Mouse (Mus musculus): Measurements from ENCODE around the gene Ube2d3. TPM values are rescaled to one million over a fixed set of nuclear protein-coding genes. Genes with fewer than 3 reads are reported as not detected.

Ube2d3 gene
- polyA plus RNA-seq (2012; rRNA removed), result 192 and 259 TPM in 2 replicates

GRCm38 (mm10) chr3:135437758-135438495 is at the start of gene Ube2d3:
TSS of gene Ube2d3 (plus strand) at chr3:135438149.
- no peaks in the 10 kb centered on the region for H3K4me1 ChIP-seq (ENCODE audit: control insufficient read depth, insufficient read depth, insufficient read length, low read length)
- WGBS, result under 1% methylated on average over 56 of the region's 56 CpGs
- H3K36me3 ChIP-seq (ENCODE audit: control insufficient read depth, insufficient read depth, low read length), result peaks cover 7% of the 10 kb centered on the region
- TF ChIP-seq CTCF (IDR thresholded peaks at IDR 0.05; ENCODE audit: extremely low read depth, insufficient read length, insufficient replicate concordance, low read depth, low read length) (no peak), POLR2A (IDR thresholded peaks at IDR 0.05; ENCODE audit: low read depth, low read length) (peak; percentile 65)
- peak within 1 kb of the TSS; percentile 100 for H3K4me3 ChIP-seq (ENCODE audit: low read depth, low read length)
- H3K27me3 ChIP-seq (ENCODE audit: control insufficient read depth, insufficient read depth, low read length), result no peaks in the 10 kb centered on the region
- H3K27ac ChIP-seq (ENCODE audit: insufficient read depth, low read depth, low read length), result peak within 1 kb of the TSS; percentile 100

GRCm38 (mm10) chr3:135393186-135393585 is 44.8 kb upstream of the Ube2d3 start:
- peaks cover 6% of the 10 kb centered on the region; the same call in 1 of the 2 replicates for H3K4me1 ChIP-seq (ENCODE audit: control insufficient read depth, insufficient read depth, insufficient read length, low read length)
- H3K27ac ChIP-seq (ENCODE audit: insufficient read depth, low read depth, low read length), result no peak overlapping the region
- no peaks in the 10 kb centered on the region for H3K27me3 ChIP-seq (ENCODE audit: control insufficient read depth, insufficient read depth, low read length)
- no peak for TF ChIP-seq POLR2A (IDR thresholded peaks at IDR 0.05; ENCODE audit: low read depth, low read length)
- TF ChIP-seq CTCF (IDR thresholded peaks at IDR 0.05; ENCODE audit: extremely low read depth, insufficient read length, insufficient replicate concordance, low read depth, low read length), result no peak
- no peak overlapping the region for H3K4me3 ChIP-seq (ENCODE audit: low read depth, low read length)
- no peaks in the 10 kb centered on the region for H3K36me3 ChIP-seq (ENCODE audit: control insufficient read depth, insufficient read depth, low read length)
- 73% methylated on average over 6 of the region's 6 CpGs for WGBS

GRCm38 (mm10) chr3:135395085-135395484 is 42.9 kb upstream of the Ube2d3 start:
- Histone ChIP-seq H3K27ac (ENCODE audit: insufficient read depth, low read depth, low read length) (peak overlapping the region; percentile 32), H3K27me3 (ENCODE audit: control insufficient read depth, insufficient read depth, low read length) (no peaks in the 10 kb centered on the region), H3K4me1 (ENCODE audit: control insufficient read depth, insufficient read depth, insufficient read length, low read length) (peaks cover 9% of the 10 kb centered on the region; the same call in 1 of the 2 replicates), H3K36me3 (ENCODE audit: control insufficient read depth, insufficient read depth, low read length) (no peaks in the 10 kb centered on the region), H3K4me3 (ENCODE audit: low read depth, low read length) (no peak overlapping the region)
- 37% methylated on average over 5 of the region's 5 CpGs for WGBS
- TF ChIP-seq POLR2A (IDR thresholded peaks at IDR 0.05; ENCODE audit: low read depth, low read length), result no peak
- no peak for TF ChIP-seq CTCF (IDR thresholded peaks at IDR 0.05; ENCODE audit: extremely low read depth, insufficient read length, insufficient replicate concordance, low read depth, low read length)

- Histone ChIP-seq H3K27ac (ENCODE audit: insufficient read depth, low read depth, low read length) (peak overlapping the region; percentile 60; the same call in 1 of the 2 replicates), H3K27me3 (ENCODE audit: control insufficient read depth, insufficient read depth, low read length) (no peaks in the 10 kb centered on the region), H3K4me1 (ENCODE audit: control insufficient read depth, insufficient read depth, insufficient read length, low read length) (peaks cover 9% of the 10 kb centered on the region; the same call in 1 of the 2 replicates), H3K4me3 (ENCODE audit: low read depth, low read length) (no peak overlapping the region), H3K36me3 (ENCODE audit: control insufficient read depth, insufficient read depth, low read length) (no peaks in the 10 kb centered on the region)
- 19% methylated on average over 6 of the region's 6 CpGs for WGBS
- no peak for TF ChIP-seq POLR2A (IDR thresholded peaks at IDR 0.05; ENCODE audit: low read depth, low read length)
- TF ChIP-seq CTCF (IDR thresholded peaks at IDR 0.05; ENCODE audit: extremely low read depth, insufficient read length, insufficient replicate concordance, low read depth, low read length), result no peak
Observed at GRCm38 (mm10) chr3:135396081-135396480, 41.9 kb upstream of the Ube2d3 start.

- TF ChIP-seq CTCF (IDR thresholded peaks at IDR 0.05; ENCODE audit: extremely low read depth, insufficient read length, insufficient replicate concordance, low read depth, low read length) (no peak), POLR2A (IDR thresholded peaks at IDR 0.05; ENCODE audit: low read depth, low read length) (no peak)
- H3K4me3 ChIP-seq (ENCODE audit: low read depth, low read length), result no peak overlapping the region
- H3K27ac ChIP-seq (ENCODE audit: insufficient read depth, low read depth, low read length), result no peak overlapping the region
- no peaks in the 10 kb centered on the region for H3K27me3 ChIP-seq (ENCODE audit: control insufficient read depth, insufficient read depth, low read length)
- peaks cover 9% of the 10 kb centered on the region; the same call in 1 of the 2 replicates for H3K4me1 ChIP-seq (ENCODE audit: control insufficient read depth, insufficient read depth, insufficient read length, low read length)
- H3K36me3 ChIP-seq (ENCODE audit: control insufficient read depth, insufficient read depth, low read length), result no peaks in the 10 kb centered on the region
Observed at GRCm38 (mm10) chr3:135397112-135397511, 40.8 kb upstream of the Ube2d3 start.

GRCm38 (mm10) chr3:135402201-135402658 is 35.7 kb upstream of the Ube2d3 start:
- Histone ChIP-seq H3K36me3 (ENCODE audit: control insufficient read depth, insufficient read depth, low read length) (no peaks in the 10 kb centered on the region), H3K27ac (ENCODE audit: insufficient read depth, low read depth, low read length) (no peak overlapping the region), H3K4me3 (ENCODE audit: low read depth, low read length) (no peak overlapping the region), H3K4me1 (ENCODE audit: control insufficient read depth, insufficient read depth, insufficient read length, low read length) (peaks cover 3% of the 10 kb centered on the region; the same call in 1 of the 2 replicates), H3K27me3 (ENCODE audit: control insufficient read depth, insufficient read depth, low read length) (no peaks in the 10 kb centered on the region)
- TF ChIP-seq CTCF (IDR thresholded peaks at IDR 0.05; ENCODE audit: extremely low read depth, insufficient read length, insufficient replicate concordance, low read depth, low read length), result peak; percentile 85; the same call in 1 of the 2 replicates
- TF ChIP-seq POLR2A (IDR thresholded peaks at IDR 0.05; ENCODE audit: low read depth, low read length), result no peak
- WGBS, result 2% methylated on average over 10 of the region's 10 CpGs

- TF ChIP-seq CTCF (IDR thresholded peaks at IDR 0.05; ENCODE audit: extremely low read depth, insufficient read length, insufficient replicate concordance, low read depth, low read length), result no peak
- no peak for TF ChIP-seq POLR2A (IDR thresholded peaks at IDR 0.05; ENCODE audit: low read depth, low read length)
- peaks cover 1% of the 10 kb centered on the region; the same call in 1 of the 2 replicates for H3K36me3 ChIP-seq (ENCODE audit: control insufficient read depth, insufficient read depth, low read length)
- 71% methylated on average over 9 of the region's 9 CpGs for WGBS
- H3K27me3 ChIP-seq (ENCODE audit: control insufficient read depth, insufficient read depth, low read length), result no peaks in the 10 kb centered on the region
- peaks cover 3% of the 10 kb centered on the region; the same call in 1 of the 2 replicates for H3K4me1 ChIP-seq (ENCODE audit: control insufficient read depth, insufficient read depth, insufficient read length, low read length)
- no peak overlapping the region for H3K27ac ChIP-seq (ENCODE audit: insufficient read depth, low read depth, low read length)
- no peak overlapping the region for H3K4me3 ChIP-seq (ENCODE audit: low read depth, low read length)
Observed at GRCm38 (mm10) chr3:135403211-135403610, 34.7 kb upstream of the Ube2d3 start.

Data from small intestine, adult 2 months (tissue).